Mouse (Mus musculus): ENCODE measurements at regions not wholly inside any gene's neighbourhood (a gene's known extent, or its start where the extent isn't known, plus 50 kb on each side); places are given as distances from the start of the nearest gene placed in this dataset.

DNA sequence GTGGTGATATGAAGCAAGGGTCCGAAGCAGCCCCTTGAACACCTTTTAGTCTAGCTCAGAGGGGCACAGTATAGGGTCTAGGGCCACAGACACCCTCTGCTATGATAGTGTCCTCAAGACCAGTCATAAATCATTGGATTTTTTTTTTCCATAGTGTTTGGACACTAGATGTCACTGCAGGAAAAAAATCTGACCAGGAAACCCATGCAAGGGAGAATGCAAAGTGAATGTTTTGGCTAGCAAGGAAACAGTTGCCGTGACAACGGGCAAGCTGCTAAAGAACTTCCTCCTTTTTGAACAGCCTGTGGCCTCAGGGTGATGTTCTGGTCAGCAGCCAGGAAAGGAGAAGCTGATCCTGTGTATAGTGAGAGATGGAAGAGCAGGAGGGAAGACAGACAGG, 165.1 kb downstream of the Sh3bp4 start:
- Histone ChIP-seq H3K27ac (no peak overlapping the region), H3K4me3 (no peak overlapping the region), H3K36me3 (ENCODE audit: control insufficient read depth, insufficient read depth, low read length) (no peaks in the 10 kb centered on the region), H3K9ac (ENCODE audit: low read depth, low read length) (no peak overlapping the region), H3K4me1 (ENCODE audit: control insufficient read depth, insufficient read depth, low read length) (peaks cover 5% of the 10 kb centered on the region), H3K79me2 (replicated peaks; ENCODE audit: control insufficient read depth, insufficient read depth, low read length) (no peaks in the 10 kb centered on the region), H3K27me3 (ENCODE audit: control insufficient read depth, insufficient read depth, low read length) (no peaks in the 10 kb centered on the region)
- TF ChIP-seq EP300 (IDR thresholded peaks at IDR 0.05; ENCODE audit: insufficient read depth, low read depth, low read length) = 0 out of 2 replicates have a peak, but pooled peaks have one; percentile 22
- no peak for TF ChIP-seq POLR2A (IDR thresholded peaks at IDR 0.05; ENCODE audit: insufficient read depth, low read depth, low read length)
- peak; percentile 80 for TF ChIP-seq CTCF (IDR thresholded peaks at IDR 0.05)
- peak; percentile 49 to 62 for DNase-seq
- intact Hi-C loops (cut with DNase I) = loop anchor here (1.0 to 10.0 kb wide), 5 partner anchors 87 to 710 kb away; no protein-coding TSS in a partner anchor
- WGBS = 13% methylated on average over 3 of the region's 3 CpGs

DNA sequence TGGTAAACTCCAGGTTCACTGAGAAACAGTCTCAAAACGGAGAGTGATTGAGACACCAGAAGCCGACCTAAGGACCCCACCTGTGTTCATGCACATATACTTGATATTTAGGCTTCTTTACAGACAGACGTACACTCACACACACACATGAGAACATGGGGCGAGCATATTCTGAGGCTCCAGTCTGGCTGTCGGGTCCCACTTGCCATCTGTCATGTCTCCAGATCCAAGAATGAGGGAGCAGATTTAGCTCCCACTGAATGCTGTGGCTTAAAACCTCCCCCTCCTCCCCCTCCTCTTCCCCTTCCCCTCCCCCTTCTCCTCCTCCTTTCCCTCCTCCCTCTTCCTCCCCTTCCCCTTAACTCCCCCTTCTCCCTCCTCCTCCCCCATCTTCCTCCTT, 167.5 kb downstream of the Sh3bp4 start:
- intact Hi-C loops (cut with DNase I) = loop anchor here (5.0 to 10.0 kb wide), 2 partner anchors 85 to 707 kb away; no protein-coding TSS in a partner anchor

DNA sequence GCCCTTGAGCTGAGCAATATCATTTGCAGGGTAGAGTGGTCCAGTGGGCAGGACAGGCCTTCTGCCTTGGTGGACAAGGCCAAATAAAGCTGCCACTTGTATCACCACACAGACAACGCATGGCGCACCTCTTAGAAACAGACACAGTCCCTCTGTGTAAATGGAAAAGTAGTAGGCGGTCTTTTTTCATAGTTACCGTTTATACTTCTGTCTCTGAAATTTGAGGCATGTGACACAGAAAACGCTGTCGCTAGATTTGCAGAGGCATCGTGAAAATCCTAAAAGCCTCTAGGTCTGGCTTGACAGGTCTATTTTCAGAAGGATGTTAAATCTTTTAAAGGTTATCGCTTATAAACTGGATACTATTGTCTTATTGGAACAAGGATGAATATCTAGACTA, 174.4 kb downstream of the Sh3bp4 start:
- Histone ChIP-seq H3K36me3 (ENCODE audit: control insufficient read depth, insufficient read depth, low read length) (no peaks in the 10 kb centered on the region), H3K4me3 (no peak overlapping the region), H3K79me2 (replicated peaks; ENCODE audit: control insufficient read depth, insufficient read depth, low read length) (no peaks in the 10 kb centered on the region), H3K27me3 (ENCODE audit: control insufficient read depth, insufficient read depth, low read length) (no peaks in the 10 kb centered on the region), H3K27ac (no peak overlapping the region), H3K4me1 (ENCODE audit: control insufficient read depth, insufficient read depth, low read length) (no peaks in the 10 kb centered on the region), H3K9ac (ENCODE audit: low read depth, low read length) (no peak overlapping the region)
- WGBS = 90% methylated on average over 8 of the region's 8 CpGs
- TF ChIP-seq POLR2A (IDR thresholded peaks at IDR 0.05; ENCODE audit: insufficient read depth, low read depth, low read length) = no peak
- TF ChIP-seq CTCF (IDR thresholded peaks at IDR 0.05) = no peak
- no peak for TF ChIP-seq EP300 (IDR thresholded peaks at IDR 0.05; ENCODE audit: insufficient read depth, low read depth, low read length)
- intact Hi-C loops (cut with DNase I) = no loop called here
- no peak for DNase-seq

More for the DNA sequence above, 167.5 kb downstream of the Sh3bp4 start:
- H3K27me3 ChIP-seq (ENCODE audit: control insufficient read depth, insufficient read depth, low read length) = no peaks in the 10 kb centered on the region
- no peak for DNase-seq
- H3K79me2 ChIP-seq (replicated peaks; ENCODE audit: control insufficient read depth, insufficient read depth, low read length) = no peaks in the 10 kb centered on the region
- H3K9ac ChIP-seq (ENCODE audit: low read depth, low read length) = no peak overlapping the region
- 82% methylated on average over 5 of the region's 5 CpGs for WGBS
- peaks cover 3% of the 10 kb centered on the region for H3K4me1 ChIP-seq (ENCODE audit: control insufficient read depth, insufficient read depth, low read length)
- no peak for TF ChIP-seq EP300 (IDR thresholded peaks at IDR 0.05; ENCODE audit: insufficient read depth, low read depth, low read length)
- no peak for TF ChIP-seq CTCF (IDR thresholded peaks at IDR 0.05)
- no peak for TF ChIP-seq POLR2A (IDR thresholded peaks at IDR 0.05; ENCODE audit: insufficient read depth, low read depth, low read length)
- no peaks in the 10 kb centered on the region for H3K36me3 ChIP-seq (ENCODE audit: control insufficient read depth, insufficient read depth, low read length)
- no peak overlapping the region for H3K4me3 ChIP-seq
- no peak overlapping the region for H3K27ac ChIP-seq

DNA sequence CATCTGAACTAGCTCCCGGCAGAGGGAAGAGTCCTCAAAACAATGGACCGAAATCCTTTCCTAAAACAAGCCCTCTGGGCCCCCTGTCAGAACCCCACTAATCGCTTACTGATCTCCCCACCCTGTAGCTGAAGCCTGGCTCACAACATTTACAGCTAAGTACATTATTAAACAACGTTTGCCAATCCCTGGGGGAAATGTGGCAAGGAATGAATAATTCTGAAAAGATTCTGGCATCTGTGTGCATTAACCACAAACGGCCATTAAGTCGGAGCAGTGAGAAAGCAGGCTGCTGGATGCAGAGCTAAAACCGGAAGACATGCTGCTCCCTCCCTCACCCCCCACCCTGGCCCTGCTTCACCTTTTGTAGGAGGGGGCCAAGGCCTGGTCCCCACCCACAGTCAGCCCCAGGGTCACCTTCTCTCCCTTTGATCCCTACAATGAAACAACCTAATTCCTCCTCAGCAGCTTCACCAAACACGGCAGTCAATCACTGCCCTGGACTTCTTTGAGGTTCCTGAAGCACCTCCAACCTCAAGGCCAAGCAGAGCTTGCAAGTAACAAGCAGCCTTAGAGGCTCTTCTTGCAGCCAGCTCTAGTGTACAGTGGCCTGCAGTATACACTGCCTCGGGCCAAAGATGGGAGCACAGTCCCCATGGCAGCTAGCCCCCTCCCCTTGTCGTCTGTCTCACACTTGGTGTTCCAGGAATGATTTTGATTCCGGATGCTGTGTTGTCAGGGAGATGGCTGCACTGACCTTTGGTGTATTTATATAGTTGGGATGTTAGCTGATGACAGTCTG, 175.2 kb downstream of the Sh3bp4 start:
- H3K4me1 ChIP-seq (ENCODE audit: control insufficient read depth, insufficient read depth, low read length) = no peaks in the 10 kb centered on the region
- WGBS = 55% methylated on average over 11 of the region's 11 CpGs
- H3K9ac ChIP-seq (ENCODE audit: low read depth, low read length) = no peak overlapping the region
- no peak overlapping the region for H3K27ac ChIP-seq
- TF ChIP-seq POLR2A (IDR thresholded peaks at IDR 0.05; ENCODE audit: insufficient read depth, low read depth, low read length) (no peak), EP300 (IDR thresholded peaks at IDR 0.05; ENCODE audit: insufficient read depth, low read depth, low read length) (no peak), CTCF (IDR thresholded peaks at IDR 0.05) (no peak)
- intact Hi-C loops (cut with DNase I) = no loop called here
- H3K4me3 ChIP-seq = no peak overlapping the region
- H3K27me3 ChIP-seq (ENCODE audit: control insufficient read depth, insufficient read depth, low read length) = no peaks in the 10 kb centered on the region
- no peak for DNase-seq
- H3K79me2 ChIP-seq (replicated peaks; ENCODE audit: control insufficient read depth, insufficient read depth, low read length) = no peaks in the 10 kb centered on the region
- no peaks in the 10 kb centered on the region for H3K36me3 ChIP-seq (ENCODE audit: control insufficient read depth, insufficient read depth, low read length)

DNA sequence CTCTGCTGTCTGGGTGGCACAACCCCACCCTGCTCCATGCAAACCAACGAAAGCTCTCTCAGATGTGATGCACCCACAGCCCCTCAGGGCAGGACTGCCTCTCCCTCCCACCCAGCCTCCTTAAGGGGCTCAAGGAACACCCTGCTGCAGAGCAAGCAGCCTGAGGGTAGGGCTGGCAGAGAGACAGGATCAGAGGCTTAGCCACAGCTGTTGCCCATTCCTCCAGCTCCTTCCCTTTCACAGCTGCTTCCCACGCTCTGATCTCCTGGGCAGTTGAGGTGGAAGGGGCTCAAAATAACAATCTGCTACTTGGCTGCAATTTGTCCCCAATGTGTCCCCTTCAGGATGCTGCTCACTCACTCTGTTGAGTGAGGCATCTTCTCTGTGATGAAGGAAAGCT, 181.5 kb downstream of the Sh3bp4 start:
- no peak overlapping the region for H3K27ac ChIP-seq
- 48% methylated on average over 2 of the region's 2 CpGs for WGBS
- no peaks in the 10 kb centered on the region for H3K27me3 ChIP-seq (ENCODE audit: control insufficient read depth, insufficient read depth, low read length)
- H3K9ac ChIP-seq (ENCODE audit: low read depth, low read length) = no peak overlapping the region
- intact Hi-C loops (cut with DNase I) = no loop called here
- no peaks in the 10 kb centered on the region for H3K36me3 ChIP-seq (ENCODE audit: control insufficient read depth, insufficient read depth, low read length)
- TF ChIP-seq CTCF (IDR thresholded peaks at IDR 0.05) (no peak), POLR2A (IDR thresholded peaks at IDR 0.05; ENCODE audit: insufficient read depth, low read depth, low read length) (no peak), EP300 (IDR thresholded peaks at IDR 0.05; ENCODE audit: insufficient read depth, low read depth, low read length) (no peak)
- no peak overlapping the region for H3K4me3 ChIP-seq
- no peak for DNase-seq
- no peaks in the 10 kb centered on the region for H3K79me2 ChIP-seq (replicated peaks; ENCODE audit: control insufficient read depth, insufficient read depth, low read length)
- H3K4me1 ChIP-seq (ENCODE audit: control insufficient read depth, insufficient read depth, low read length) = no peaks in the 10 kb centered on the region

- Histone ChIP-seq H3K36me3 (ENCODE audit: control insufficient read depth, insufficient read depth, low read length) (no peaks in the 10 kb centered on the region), H3K27me3 (ENCODE audit: control insufficient read depth, insufficient read depth, low read length) (no peaks in the 10 kb centered on the region), H3K79me2 (replicated peaks; ENCODE audit: control insufficient read depth, insufficient read depth, low read length) (no peaks in the 10 kb centered on the region), H3K9ac (ENCODE audit: low read depth, low read length) (no peak overlapping the region), H3K4me1 (ENCODE audit: control insufficient read depth, insufficient read depth, low read length) (no peaks in the 10 kb centered on the region), H3K4me3 (no peak overlapping the region), H3K27ac (no peak overlapping the region)
- intact Hi-C loops (cut with DNase I) = no loop called here
- 74% methylated on average over 7 of the region's 7 CpGs for WGBS
- TF ChIP-seq EP300 (IDR thresholded peaks at IDR 0.05; ENCODE audit: insufficient read depth, low read depth, low read length) (no peak), POLR2A (IDR thresholded peaks at IDR 0.05; ENCODE audit: insufficient read depth, low read depth, low read length) (no peak), CTCF (IDR thresholded peaks at IDR 0.05) (no peak)
- DNase-seq = no peak
These were observed 182.3 kb downstream of the Sh3bp4 start for GRCm38 (mm10) chr1:89252528-89252927.

Measured in heart, adult 2 months (tissue).